13 mouse cellular contexts compared by ENCODE assay signal in genomic region chr11:98289873-98290272, GRCm38 (mm10). TPM values are rescaled to one million over a fixed set of nuclear protein-coding genes. Genes with fewer than 3 reads are reported as not detected.
DNase-seq lines count a peak whose midpoint lies in the region; ATAC-seq lines count a peak whose summit lies in the region.
"Had no signal": no experiment of that assay in that cellular context is flagged by ENCODE, and none has a peak within 500 bp of the region (broad histone marks: within the 10 kb centered on the region; RNA-seq: fewer than 3 reads in every experiment).

No protein-coding gene starts in this region.

- no peaks in the 10 kb centered on the region for H3K36me3 ChIP-seq in forebrain, embryonic 15.5 days
- no peaks in the 10 kb centered on the region for H3K36me3 ChIP-seq in neural tube, embryonic 14.5 days (ENCODE audit: control insufficient read depth, insufficient read depth, low read length)

- H3K4me2 ChIP-seq in forebrain, embryonic 15.5 days (replicated peaks): no peak overlapping the region; the same call in 1 of the 2 replicates
- no peak overlapping the region for H3K4me2 ChIP-seq in neural tube, embryonic 14.5 days (ENCODE audit: low read depth, low read length)
- H3K4me2 ChIP-seq: heart, embryonic 11.5 days; lung, embryonic 14.5 days had no signal

- H3K4me1 ChIP-seq in forebrain, embryonic 15.5 days: peaks cover 83% of the 10 kb centered on the region
- H3K4me1 ChIP-seq in neural tube, embryonic 14.5 days (ENCODE audit: control insufficient read depth, insufficient read depth, low read length): peaks cover 22% of the 10 kb centered on the region

- 12% methylated on average over 13 of the region's 13 CpGs for WGBS in forebrain, embryonic 15.5 days
- WGBS in neural tube, embryonic 14.5 days: 26% methylated on average over 13 of the region's 13 CpGs

- no peak overlapping the region for H3K9ac ChIP-seq in forebrain, embryonic 15.5 days (replicated peaks)
- no peak overlapping the region for H3K9ac ChIP-seq in neural tube, embryonic 14.5 days (replicated peaks; ENCODE audit: low read depth, low read length)
- H3K9ac ChIP-seq: lung, embryonic 14.5 days had no signal

- H3K27ac ChIP-seq in forebrain, embryonic 15.5 days (replicated peaks): peak overlapping the region; percentile 95
- H3K27ac ChIP-seq in neural tube, embryonic 14.5 days (ENCODE audit: low read depth, low read length): 0 out of 2 replicates have a peak overlapping the region, but pooled peaks have one; percentile 22

- no peaks in the 10 kb centered on the region for H3K27me3 ChIP-seq in forebrain, embryonic 15.5 days
- no peaks in the 10 kb centered on the region for H3K27me3 ChIP-seq in neural tube, embryonic 14.5 days (ENCODE audit: control insufficient read depth, insufficient read depth, low read length)

- no peak overlapping the region for H3K4me3 ChIP-seq in forebrain, embryonic 15.5 days
- H3K4me3 ChIP-seq in neural tube, embryonic 14.5 days (ENCODE audit: low read depth, low read length): no peak overlapping the region

- DNase-seq in cerebellum, adult 9-11 months: peak; percentile 48
- DNase-seq in cerebellum, adult 8-10 months: no peak
- peak; percentile 34 to 67 for DNase-seq in left cerebral cortex, postnatal 25 days (ENCODE audit: low spot score in 2 of 2)
- DNase-seq in left cerebral cortex, adult 8-10 months (ENCODE audit: low spot score in 2 of 2): no peak
- DNase-seq in lung, postnatal 14 days: no peak
- DNase-seq in spleen, postnatal 4 days (ENCODE audit: low spot score in 2 of 2): no peak
- DNase-seq: adrenal gland, adult 8-10 months; lung, embryonic 14.5 days had no signal

- ATAC-seq in forebrain, embryonic 15.5 days (replicated peaks): no peak; the same call in 1 of the 2 replicates
- no peak for ATAC-seq in neural tube, embryonic 14.5 days (ENCODE audit: low read depth)

- no peaks in the 10 kb centered on the region for H3K9me3 ChIP-seq in forebrain, embryonic 15.5 days
- no peaks in the 10 kb centered on the region for H3K9me3 ChIP-seq in neural tube, embryonic 14.5 days (ENCODE audit: control insufficient read depth, low read length)

- intact Hi-C loops in left cerebral cortex, postnatal 25 days (cut with DNase I): no loop called here

RNA-seq across cellular contexts. Expression of gene Neurod2, which starts 39.6 kb away (rescaled TPM):
- 10 to 100 TPM; 57.3 to 64.3 TPM for total RNA-seq in left cerebral cortex, postnatal 25 days (2021)
- total RNA-seq in left cerebral cortex, adult 8-10 months (2022): 10 to 100 TPM; 54.9 to 63.3 (median 60.4) TPM
- 142 and 148 TPM in 2 replicates for polyA plus RNA-seq in forebrain, embryonic 15.5 days (2015; fragmentation: Nextera tagmentation; extraction: Ambion mirVana)
- 25.3 and 25.5 TPM in 2 replicates for polyA plus RNA-seq in neural tube, embryonic 14.5 days (2014; fragmentation: Nextera tagmentation; extraction: Ambion mirVana)
- total RNA-seq: adrenal gland, adult 8-10 months; common myeloid progenitor, adult 5-6 weeks; monocyte, adult 5-6 weeks had no signal
- polyA plus RNA-seq: lung, embryonic 14.5 days had no signal

RNA-seq across cellular contexts. Expression of gene Ppp1r1b, which starts 58.3 kb away (rescaled TPM):
- 100 to 1,000 TPM; 141 to 380 TPM for total RNA-seq in left cerebral cortex, postnatal 25 days (2021)
- 100 to 1,000 TPM; 502 to 655 (median 573) TPM for total RNA-seq in left cerebral cortex, adult 8-10 months (2022)
- 49.6 and 60.4 TPM in 2 replicates for polyA plus RNA-seq in forebrain, embryonic 15.5 days (2015; fragmentation: Nextera tagmentation; extraction: Ambion mirVana)
- polyA plus RNA-seq in neural tube, embryonic 14.5 days (2014; fragmentation: Nextera tagmentation; extraction: Ambion mirVana): 1.3 and 2.4 TPM in 2 replicates
- total RNA-seq: common myeloid progenitor, adult 5-6 weeks; monocyte, adult 5-6 weeks had no signal

Comparison
In these comparisons a context has a peak if more than half of its experiments do, and no peak if none do; other contexts are left out.
1. DNase-seq: peak in cerebellum, adult 9-11 months (single experiment) and left cerebral cortex, postnatal 25 days (2 of 2); none in cerebellum, adult 8-10 months (single experiment), left cerebral cortex, adult 8-10 months (0 of 2), lung, postnatal 14 days (single experiment) and spleen, postnatal 4 days (0 of 2).